Mouse (Mus musculus) liver, embryonic 16.5 days (tissue): ENCODE data around the gene Zfyve16. TPM values are rescaled to one million over a fixed set of nuclear protein-coding genes. Genes with fewer than 3 reads are reported as not detected.

Experiments used
- ATAC-seq: fragments of 200-750 bp; cut with Nextera tagmentation; 2 replicates; pipeline ENCODE4 v1.8.0; 2017; ENCODE audit warnings: low read depth, mild to moderate bottlenecking, moderate number of reproducible peaks, moderate library complexity
- H3K27ac ChIP-seq: fragments of 300-500 bp; sonication (generic); 2 replicates; pipeline ENCODE4 v1.5.1; 2014; ENCODE audit warnings: mild to moderate bottlenecking, low read length
- H3K27me3 ChIP-seq: fragments of 300-500 bp; sonication (generic); 2 replicates; pipeline ENCODE4 v1.6.1; 2014; ENCODE audit warnings: low read depth, low read length, mixed read lengths; ENCODE audit not compliant: control insufficient read depth, insufficient read depth
- H3K36me3 ChIP-seq: fragments of 300-500 bp; sonication (generic); 2 replicates; pipeline ENCODE4 v1.6.1; 2014; ENCODE audit warnings: mild to moderate bottlenecking; ENCODE audit not compliant: control insufficient read depth, insufficient read depth
- H3K4me1 ChIP-seq: fragments of 300-500 bp; sonication (generic); 2 replicates; pipeline ENCODE4 v1.6.1; 2014; ENCODE audit warnings: low read depth, low read length, mixed read lengths; ENCODE audit not compliant: control insufficient read depth
- H3K4me2 ChIP-seq: fragments of 300-500 bp; sonication (generic); 2 replicates; pipeline ENCODE4 v1.6.1; 2014; ENCODE audit warnings: low read depth, low read length, mixed read lengths
- H3K4me3 ChIP-seq: fragments of 300-500 bp; sonication (generic); 2 replicates; pipeline ENCODE4 v1.5.1; 2014; ENCODE audit warnings: low read depth, mild to moderate bottlenecking, low read length
- H3K9ac ChIP-seq: fragments of 300-500 bp; sonication (generic); 2 replicates; pipeline ENCODE4 v1.6.1; 2014; ENCODE audit warnings: low read depth, low read length
- H3K9me3 ChIP-seq: fragments of 300-500 bp; sonication (generic); replicated peaks from 2 replicates; pipeline ENCODE4 v1.6.1; 2016; ENCODE audit warnings: low read length; ENCODE audit not compliant: control insufficient read depth
- WGBS: fragments of 180-500 bp; shearing (Covaris S2); extraction: QIAGEN DNeasy Blood & Tissue Kit; methylation state at CpG from one replicate; pipeline ENCODE4 v1.1.7; 2014; ENCODE audit not compliant: insufficient replicate concordance; 5-methylcytosine and 5-hydroxymethylcytosine counted together
- polyA plus RNA-seq: library from polyadenylated mRNA; unstranded; fragments of >200 nt; fragmentation: Nextera tagmentation; extraction: Ambion mirVana; gene quantifications from 2 replicates; pipeline ENCODE4 v1.2.1, GENCODE M21; 2015

The Zfyve16 gene
- polyA plus RNA-seq, 1 experiment from 2014 or later = 1.6 TPM

DNA sequence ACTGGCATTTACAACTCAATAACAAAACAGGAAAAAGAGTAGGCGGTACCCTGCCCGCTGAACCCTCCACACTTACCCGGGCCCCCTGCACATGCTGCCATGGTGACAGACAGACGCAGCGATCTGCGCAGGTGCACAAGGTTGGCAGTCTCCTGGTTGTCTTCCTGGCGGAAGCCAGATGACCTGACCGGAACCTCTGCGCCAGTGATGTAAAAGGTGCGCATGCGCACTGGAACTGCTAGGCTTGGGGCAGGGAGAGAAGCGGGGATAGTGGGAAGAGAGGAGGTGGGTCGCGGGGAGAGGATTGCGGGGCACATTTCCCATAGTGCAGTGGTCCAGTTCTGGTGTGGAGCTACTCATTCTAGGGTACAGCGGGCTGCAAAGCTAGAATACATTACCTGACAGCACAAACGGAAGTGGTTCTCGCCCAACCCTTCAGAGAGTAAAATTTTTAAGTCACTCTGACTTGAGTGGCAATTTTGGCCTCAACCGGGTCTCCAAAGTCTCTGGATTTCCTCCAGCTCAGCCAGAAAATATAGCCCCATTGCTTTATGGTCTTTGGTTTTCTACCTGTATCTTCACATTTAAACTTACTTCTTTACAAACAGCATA is 46.7 kb downstream of the Zfyve16 start, which contains the start of gene Fam151b:
Gene Fam151b (minus strand): TSS at position 164 of the 612 bp plus-strand sequence.
- H3K4me2 ChIP-seq = peak within 1 kb of the TSS; percentile 81
- peak within 1 kb of the TSS; percentile 68 for H3K4me3 ChIP-seq
- H3K27me3 ChIP-seq = no peaks in the 10 kb centered on the region
- peak; percentile 100 for ATAC-seq
- peaks cover 3% of the 10 kb centered on the region; the same call in 1 of the 2 replicates for H3K4me1 ChIP-seq
- 6% methylated on average over 19 of the region's 19 CpGs for WGBS
- peak within 1 kb of the TSS; percentile 57 for H3K9ac ChIP-seq
- H3K9me3 ChIP-seq = no peaks in the 10 kb centered on the region
- 0 out of 2 replicates have a peak within 1 kb of the TSS, but pooled peaks have one; percentile 29 for H3K27ac ChIP-seq
- H3K36me3 ChIP-seq = no peaks in the 10 kb centered on the region

DNA sequence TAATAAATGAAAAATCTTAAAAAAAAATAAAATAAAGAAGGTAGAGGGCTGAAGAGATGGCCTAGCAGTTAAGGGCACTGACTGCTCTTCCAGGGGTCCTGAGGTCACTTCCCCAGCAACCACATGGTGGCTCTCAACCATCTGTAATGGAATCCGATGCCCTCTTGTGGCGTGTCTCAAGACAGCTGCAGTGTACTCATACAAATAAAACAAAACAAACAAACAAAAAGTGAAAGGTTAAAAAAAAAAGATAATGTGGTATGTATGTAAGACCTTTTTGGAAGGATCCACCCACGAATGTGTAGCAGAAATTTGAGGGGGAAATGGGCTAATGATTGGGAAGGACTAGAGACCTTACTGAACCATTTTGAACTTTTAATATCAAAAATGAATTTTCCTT is 47.3 kb downstream of the Zfyve16 start:
- H3K9ac ChIP-seq = peak overlapping the region; percentile 57
- H3K9me3 ChIP-seq = no peaks in the 10 kb centered on the region
- 3% methylated on average over 3 of the region's 3 CpGs for WGBS
- H3K27ac ChIP-seq = no peak overlapping the region
- peak; percentile 43; the same call in 1 of the 2 replicates for ATAC-seq
- H3K27me3 ChIP-seq = no peaks in the 10 kb centered on the region
- peaks cover 3% of the 10 kb centered on the region; the same call in 1 of the 2 replicates for H3K4me1 ChIP-seq
- H3K36me3 ChIP-seq = no peaks in the 10 kb centered on the region
- peak overlapping the region; percentile 68 for H3K4me3 ChIP-seq
- peak overlapping the region; percentile 81 for H3K4me2 ChIP-seq

DNA sequence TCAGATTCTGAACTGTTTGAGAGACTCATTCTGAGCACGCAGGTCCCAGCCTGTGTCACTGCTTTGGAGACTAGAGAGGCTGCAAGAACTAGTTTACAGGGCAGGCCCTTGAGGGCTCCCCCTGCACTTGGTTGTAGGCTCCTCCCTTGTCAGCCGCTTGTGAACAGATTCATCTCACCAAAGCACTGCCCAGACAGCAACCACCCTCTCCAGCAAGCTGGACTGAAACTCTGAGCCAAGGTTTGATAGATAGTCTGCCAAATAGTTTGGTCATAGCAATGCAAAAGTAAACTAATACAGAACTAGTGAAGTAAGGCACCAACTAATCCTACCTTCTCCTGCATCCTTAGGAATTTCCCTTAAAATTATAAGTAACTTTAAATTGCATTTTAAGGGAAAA is 60.5 kb downstream of the Zfyve16 start:
- Histone ChIP-seq H3K9ac (no peak overlapping the region), H3K4me2 (no peak overlapping the region), H3K27ac (no peak overlapping the region), H3K9me3 (no peaks in the 10 kb centered on the region), H3K4me1 (no peaks in the 10 kb centered on the region), H3K27me3 (no peaks in the 10 kb centered on the region), H3K4me3 (no peak overlapping the region), H3K36me3 (no peaks in the 10 kb centered on the region)
- WGBS = 65% methylated on average over 2 of the region's 2 CpGs
- ATAC-seq = no peak

DNA sequence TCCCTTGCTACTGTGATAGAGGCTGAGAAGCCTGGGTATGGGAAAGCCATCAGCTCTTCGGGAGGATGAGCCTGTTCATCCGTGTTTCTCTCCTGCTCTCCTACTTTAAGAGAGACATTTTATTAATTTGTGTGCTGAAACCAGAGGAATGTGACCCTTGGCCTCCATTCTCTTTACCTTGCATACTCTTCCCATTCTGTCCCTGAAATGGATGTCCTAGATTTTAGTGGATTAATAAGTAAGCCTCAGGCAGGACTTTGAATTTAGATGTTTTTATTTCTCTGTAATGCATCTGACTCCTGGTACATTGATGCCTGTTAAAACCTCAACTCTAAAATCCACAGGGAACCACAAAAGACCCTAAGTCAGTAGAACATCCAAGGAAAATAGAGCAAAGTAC is 61.3 kb downstream of the Zfyve16 start:
- WGBS = 62% methylated on average over 2 of the region's 2 CpGs
- ATAC-seq = no peak

DNA sequence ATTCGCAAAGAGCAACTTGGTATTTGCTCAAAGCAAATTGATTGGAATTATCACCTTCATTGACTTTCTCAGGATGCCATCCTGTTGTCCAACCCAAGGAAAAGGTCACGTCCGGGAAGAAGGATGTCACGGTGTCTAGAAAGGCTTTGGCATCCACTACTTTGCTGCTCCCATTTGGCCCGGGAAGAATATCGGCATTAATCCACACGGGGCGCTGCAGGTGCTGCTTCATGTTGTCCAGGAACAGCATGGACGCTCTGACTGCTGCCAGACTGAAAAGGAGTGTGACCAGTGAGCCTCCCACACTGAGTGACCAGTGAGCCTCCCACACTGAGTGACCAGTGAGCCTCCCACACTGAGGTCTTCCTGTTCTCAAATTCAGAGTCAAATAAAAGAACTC is 62.8 kb downstream of the Zfyve16 start:
- H3K36me3 ChIP-seq = no peaks in the 10 kb centered on the region
- H3K4me1 ChIP-seq = no peaks in the 10 kb centered on the region
- H3K4me3 ChIP-seq = no peak overlapping the region
- H3K4me2 ChIP-seq = no peak overlapping the region
- H3K27ac ChIP-seq = no peak overlapping the region
- H3K27me3 ChIP-seq = no peaks in the 10 kb centered on the region
- no peaks in the 10 kb centered on the region for H3K9me3 ChIP-seq
- H3K9ac ChIP-seq = no peak overlapping the region
- WGBS = 72% methylated on average over 9 of the region's 9 CpGs
- ATAC-seq = no peak

More for the DNA sequence above, 61.3 kb downstream of the Zfyve16 start:
- no peak overlapping the region for H3K4me3 ChIP-seq
- no peaks in the 10 kb centered on the region for H3K36me3 ChIP-seq
- H3K27ac ChIP-seq = no peak overlapping the region
- H3K27me3 ChIP-seq = no peaks in the 10 kb centered on the region
- H3K9me3 ChIP-seq = no peaks in the 10 kb centered on the region
- no peak overlapping the region for H3K4me2 ChIP-seq
- H3K4me1 ChIP-seq = no peaks in the 10 kb centered on the region
- H3K9ac ChIP-seq = no peak overlapping the region

DNA sequence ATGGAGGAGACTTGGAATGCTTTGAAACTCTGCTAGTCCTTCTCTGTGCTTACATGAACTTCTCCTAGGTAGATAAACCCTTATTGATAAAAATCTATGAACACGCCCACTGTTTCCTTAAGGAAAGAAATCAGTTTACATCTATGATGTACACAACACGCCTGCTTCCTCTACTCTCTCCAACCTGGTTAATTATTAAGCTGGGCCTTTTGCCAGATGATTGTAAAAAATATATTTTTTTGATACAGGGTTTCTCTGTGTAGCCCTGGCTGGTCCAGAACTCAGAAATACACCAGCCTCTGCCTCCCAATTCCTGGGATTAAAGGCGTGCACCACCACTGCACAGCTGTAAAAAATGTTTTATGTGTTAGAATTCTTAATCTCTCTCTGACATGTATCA is 66.0 kb downstream of the Zfyve16 start:
- no peaks in the 10 kb centered on the region for H3K36me3 ChIP-seq
- H3K9ac ChIP-seq = no peak overlapping the region
- WGBS = 67% methylated on average over 3 of the region's 3 CpGs
- no peak for ATAC-seq
- no peak overlapping the region for H3K4me2 ChIP-seq
- H3K27ac ChIP-seq = no peak overlapping the region
- H3K4me1 ChIP-seq = no peaks in the 10 kb centered on the region
- no peak overlapping the region for H3K4me3 ChIP-seq
- no peaks in the 10 kb centered on the region for H3K9me3 ChIP-seq
- H3K27me3 ChIP-seq = no peaks in the 10 kb centered on the region

DNA sequence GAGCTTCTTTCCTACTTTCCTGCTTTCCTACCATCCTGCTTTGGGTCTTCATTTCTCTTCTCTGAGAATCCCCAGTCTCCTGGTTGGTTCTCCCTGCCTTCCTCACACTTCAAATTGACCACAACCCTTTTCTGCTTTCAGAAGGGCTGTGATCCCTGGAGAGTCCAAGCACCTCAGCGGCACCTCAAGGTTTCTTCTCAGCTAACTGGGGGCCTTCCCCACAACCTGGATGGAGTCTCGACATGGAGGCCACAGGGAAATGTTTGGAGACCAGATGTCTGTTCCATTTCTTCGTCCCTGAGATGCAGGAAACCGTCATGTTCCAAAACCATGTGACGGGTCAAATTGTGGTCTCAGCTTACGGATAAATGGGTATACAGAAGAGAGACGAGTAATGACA is 83.8 kb downstream of the Zfyve16 start:
- Histone ChIP-seq H3K9ac (no peak overlapping the region), H3K36me3 (no peaks in the 10 kb centered on the region), H3K4me2 (no peak overlapping the region), H3K27me3 (no peaks in the 10 kb centered on the region), H3K4me1 (no peaks in the 10 kb centered on the region), H3K9me3 (no peaks in the 10 kb centered on the region), H3K27ac (no peak overlapping the region), H3K4me3 (no peak overlapping the region)
- WGBS = 67% methylated on average over 7 of the region's 7 CpGs
- no peak for ATAC-seq

DNA sequence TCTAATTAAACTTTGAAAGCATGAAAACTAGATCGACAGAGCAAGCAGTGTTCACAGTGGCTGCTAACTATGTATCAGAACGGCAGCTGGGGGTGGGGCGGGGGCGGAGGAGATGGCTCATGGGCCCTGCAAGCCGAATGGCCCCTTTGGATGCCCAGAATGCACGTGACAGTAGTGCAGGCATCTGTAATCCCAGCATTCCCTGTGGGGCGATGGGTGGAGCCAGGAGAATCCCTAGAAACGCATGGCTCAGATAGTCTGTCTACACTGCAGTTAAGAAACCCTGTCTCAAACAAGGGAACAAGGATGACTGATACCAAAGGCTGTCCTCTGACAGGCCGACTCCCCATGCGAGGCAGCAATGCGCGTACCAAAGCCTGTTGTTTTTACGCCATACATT is 90.4 kb downstream of the Zfyve16 start:
- WGBS = 62% methylated on average over 13 of the region's 13 CpGs
- no peaks in the 10 kb centered on the region for H3K27me3 ChIP-seq
- no peak for ATAC-seq

DNA sequence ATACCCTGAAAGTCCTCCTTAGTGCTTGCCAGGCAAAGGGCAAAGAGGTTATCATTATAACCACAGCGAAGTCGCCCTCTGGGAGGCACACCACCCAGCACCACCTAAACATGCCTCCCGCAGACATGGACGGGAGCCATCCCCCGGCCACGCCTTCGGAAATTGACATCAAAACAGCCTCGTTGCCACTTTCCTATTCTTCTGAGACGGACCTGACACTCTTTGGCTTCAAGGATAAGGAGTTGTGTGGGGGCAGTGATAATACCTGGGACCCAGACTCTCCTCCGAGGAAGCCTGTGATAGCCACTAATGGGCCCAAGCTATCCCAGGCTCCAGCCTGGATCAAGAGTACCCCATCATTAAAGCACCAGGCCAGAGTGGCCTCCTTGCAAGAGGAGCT is 92.0 kb downstream of the Zfyve16 start:
- 68% methylated on average over 10 of the region's 10 CpGs for WGBS
- no peak for ATAC-seq
- Histone ChIP-seq H3K4me3 (no peak overlapping the region), H3K27ac (no peak overlapping the region), H3K36me3 (no peaks in the 10 kb centered on the region), H3K27me3 (no peaks in the 10 kb centered on the region), H3K9me3 (no peaks in the 10 kb centered on the region), H3K4me2 (no peak overlapping the region), H3K9ac (no peak overlapping the region), H3K4me1 (no peaks in the 10 kb centered on the region)

More for the DNA sequence above, 90.4 kb downstream of the Zfyve16 start:
- Histone ChIP-seq H3K4me1 (no peaks in the 10 kb centered on the region), H3K4me2 (no peak overlapping the region), H3K27ac (no peak overlapping the region), H3K36me3 (no peaks in the 10 kb centered on the region), H3K4me3 (no peak overlapping the region), H3K9ac (no peak overlapping the region), H3K9me3 (no peaks in the 10 kb centered on the region)
